Mouse (Mus musculus) hindbrain, embryonic 14.5 days (tissue): ENCODE data around the gene Tmem260. TPM values are rescaled to one million over a fixed set of nuclear protein-coding genes. Genes with fewer than 3 reads are reported as not detected.

Source experiments
- ATAC-seq: fragments of 200-750 bp; cut with Nextera tagmentation; 2 replicates; pipeline ENCODE4 v1.8.0; 2017; ENCODE audit warnings: moderate number of reproducible peaks, mild to moderate bottlenecking, moderate TSS enrichment, moderate library complexity; ENCODE audit not compliant: low FRiP score
- DNase-seq: peaks from one replicate; pipeline ENCODE4 v3.0.0-alpha.2; 2015; ENCODE audit warnings: low spot score
- H3K27ac ChIP-seq: fragments of 300-500 bp; sonication (generic); 2 replicates; pipeline ENCODE4 v1.5.1; 2014; ENCODE audit warnings: mild to moderate bottlenecking, moderate library complexity
- H3K27me3 ChIP-seq: fragments of 300-500 bp; sonication (generic); 2 replicates; pipeline ENCODE4 v1.6.1; 2014; ENCODE audit warnings: mild to moderate bottlenecking, low read length, mixed read lengths; ENCODE audit not compliant: control insufficient read depth, insufficient read depth
- H3K36me3 ChIP-seq: fragments of 300-500 bp; sonication (generic); replicated peaks from 2 replicates; pipeline ENCODE4 v1.6.1; 2014; ENCODE audit not compliant: control insufficient read depth, insufficient read depth
- H3K4me1 ChIP-seq: fragments of 300-500 bp; sonication (generic); replicated peaks from 2 replicates; pipeline ENCODE4 v1.6.1; 2014; ENCODE audit warnings: antibody characterized with exemption, low read length, mixed read lengths; ENCODE audit not compliant: control insufficient read depth, insufficient read depth
- H3K4me2 ChIP-seq: fragments of 300-500 bp; sonication (generic); replicated peaks from 2 replicates; pipeline ENCODE4 v1.6.1; 2014; ENCODE audit warnings: mild to moderate bottlenecking, moderate library complexity
- H3K4me3 ChIP-seq: fragments of 300-500 bp; sonication (generic); replicated peaks from 2 replicates; pipeline ENCODE4 v1.5.1; 2014; ENCODE audit warnings: mild to moderate bottlenecking, low read length
- H3K9ac ChIP-seq: fragments of 300-500 bp; sonication (generic); 2 replicates; pipeline ENCODE4 v1.6.1; 2014
- H3K9me3 ChIP-seq: fragments of 300-500 bp; sonication (generic); 2 replicates; pipeline ENCODE4 v1.6.1; 2016; ENCODE audit warnings: low read length; ENCODE audit not compliant: control insufficient read depth
- WGBS: fragments of 180-500 bp; shearing (Covaris S2); extraction: QIAGEN DNeasy Blood & Tissue Kit; methylation state at CpG from one replicate; pipeline ENCODE4 v1.1.7; 2014; 5-methylcytosine and 5-hydroxymethylcytosine counted together
- polyA plus RNA-seq: library from polyadenylated mRNA; unstranded; fragments of >200 nt; fragmentation: Nextera tagmentation; extraction: Ambion mirVana; gene quantifications from 2 replicates; pipeline ENCODE4 v1.2.1, GENCODE M21; 2014

The Tmem260 gene
- polyA plus RNA-seq, 1 experiment from 2014 or later, result 20.4 TPM

- H3K36me3 ChIP-seq, result no peaks in the 10 kb centered on the region
- H3K4me3 ChIP-seq, result no peak overlapping the region
- no peak overlapping the region for H3K27ac ChIP-seq
- H3K9ac ChIP-seq, result no peak overlapping the region
- H3K4me1 ChIP-seq, result no peaks in the 10 kb centered on the region
- no peak overlapping the region for H3K4me2 ChIP-seq
- H3K27me3 ChIP-seq, result no peaks in the 10 kb centered on the region
- no peak for ATAC-seq
- H3K9me3 ChIP-seq, result no peaks in the 10 kb centered on the region
- WGBS, result 80% methylated on average over 4 of the region's 4 CpGs
- DNase-seq, result no peak
These were observed 113.1 kb downstream of the Tmem260 start for GRCm38 (mm10) chr14:48558975-48559374.

DNA sequence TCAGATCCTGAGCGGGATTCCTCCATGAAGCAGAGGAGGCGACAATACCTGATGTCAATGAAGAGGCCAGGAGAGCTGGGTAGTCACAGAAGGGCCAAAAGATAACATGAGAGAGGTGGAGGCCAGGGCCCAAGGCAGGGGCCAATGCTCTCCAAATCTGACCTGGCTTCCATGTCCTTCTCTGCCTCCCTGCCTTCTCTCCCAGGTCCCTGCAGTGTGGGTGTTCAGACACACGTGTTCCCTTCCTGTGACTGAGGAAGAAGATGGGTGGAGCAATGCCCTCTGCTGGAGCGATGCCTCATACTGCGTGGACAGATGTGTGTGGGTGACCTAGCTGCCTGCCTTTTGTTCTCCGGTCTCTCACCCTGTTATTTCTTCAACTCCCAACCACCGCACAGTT is 113.8 kb downstream of the Tmem260 start:
- no peak overlapping the region for H3K27ac ChIP-seq
- H3K4me2 ChIP-seq, result no peak overlapping the region
- H3K9ac ChIP-seq, result no peak overlapping the region
- no peaks in the 10 kb centered on the region for H3K27me3 ChIP-seq
- H3K36me3 ChIP-seq, result no peaks in the 10 kb centered on the region
- H3K4me3 ChIP-seq, result no peak overlapping the region
- no peak for DNase-seq
- no peaks in the 10 kb centered on the region for H3K9me3 ChIP-seq
- WGBS, result 67% methylated on average over 7 of the region's 7 CpGs
- no peak for ATAC-seq
- H3K4me1 ChIP-seq, result no peaks in the 10 kb centered on the region

- Histone ChIP-seq H3K4me1 (no peaks in the 10 kb centered on the region; the same call in 1 of the 2 replicates), H3K9me3 (no peaks in the 10 kb centered on the region), H3K9ac (no peak overlapping the region), H3K4me2 (no peak overlapping the region), H3K36me3 (no peaks in the 10 kb centered on the region), H3K27me3 (no peaks in the 10 kb centered on the region), H3K4me3 (no peak overlapping the region), H3K27ac (no peak overlapping the region)
- ATAC-seq (no peak), DNase-seq (no peak)
- whole genome bisulfite sequencing, result 72% methylated on average over 7 of the region's 7 CpGs
These were observed 120.7 kb downstream of the Tmem260 start for GRCm38 (mm10) chr14:48566596-48566995.

Other genes with a start within 250 kb of the Tmem260 start
- gene Otx2, start 227.7 kb downstream of the Tmem260 start, polyA plus RNA-seq, result 18.5 and 20.3 TPM in 2 replicates